25 mouse cellular contexts compared by ENCODE assay signal in genomic region chr5:66062930-66063220, GRCm38 (mm10). TPM values are rescaled to one million over a fixed set of nuclear protein-coding genes. Genes with fewer than 3 reads are reported as not detected.
DNase-seq lines count a peak whose midpoint lies in the region; ATAC-seq lines count a peak whose summit lies in the region.
"Had no signal": no experiment of that assay in that cellular context is flagged by ENCODE, and none has a peak within 500 bp of the region (broad histone marks: within the 10 kb centered on the region; RNA-seq: fewer than 3 reads in every experiment).

No protein-coding gene starts in this region.

- peaks cover 17% of the 10 kb centered on the region for H3K4me1 ChIP-seq in midbrain, embryonic 13.5 days (replicated peaks)
- peaks cover 3% of the 10 kb centered on the region for H3K4me1 ChIP-seq in midbrain, embryonic 15.5 days
- H3K4me1 ChIP-seq in stomach, embryonic 16.5 days (ENCODE audit: control insufficient read depth, insufficient read depth, low read length) = peaks cover 8% of the 10 kb centered on the region; the same call in 1 of the 2 replicates
- H3K4me1 ChIP-seq: embryonic facial prominence, embryonic 13.5 days; limb, embryonic 13.5 days; neural tube, embryonic 12.5 days had no signal

- H3K4me3 ChIP-seq in midbrain, embryonic 13.5 days (replicated peaks) = no peak overlapping the region
- no peak overlapping the region for H3K4me3 ChIP-seq in midbrain, embryonic 15.5 days
- H3K4me3 ChIP-seq in stomach, embryonic 16.5 days (replicated peaks; ENCODE audit: low read length) = no peak overlapping the region
- H3K4me3 ChIP-seq: embryonic facial prominence, embryonic 13.5 days; heart, embryonic 12.5 days; hindbrain, embryonic 15.5 days; limb, embryonic 13.5 days; midbrain, embryonic 10.5 days; neural tube, embryonic 12.5 days had no signal

- no peak overlapping the region for H3K9ac ChIP-seq in midbrain, embryonic 13.5 days (replicated peaks)
- H3K9ac ChIP-seq in midbrain, embryonic 15.5 days = no peak overlapping the region
- no peak overlapping the region for H3K9ac ChIP-seq in stomach, embryonic 16.5 days (ENCODE audit: low read length)
- H3K9ac ChIP-seq: embryonic facial prominence, embryonic 13.5 days; heart, embryonic 12.5 days; hindbrain, embryonic 15.5 days; limb, embryonic 13.5 days; neural tube, embryonic 12.5 days had no signal

- H3K27ac ChIP-seq in midbrain, embryonic 13.5 days = 0 out of 2 replicates have a peak overlapping the region, but pooled peaks have one; percentile 31
- H3K27ac ChIP-seq in midbrain, embryonic 15.5 days = no peak overlapping the region
- no peak overlapping the region for H3K27ac ChIP-seq in stomach, embryonic 16.5 days (ENCODE audit: low read length)
- H3K27ac ChIP-seq: embryonic facial prominence, embryonic 13.5 days; limb, embryonic 13.5 days; midbrain, embryonic 10.5 days; neural tube, embryonic 12.5 days had no signal

- no peak overlapping the region for H3K4me2 ChIP-seq in midbrain, embryonic 13.5 days (replicated peaks)
- no peak overlapping the region for H3K4me2 ChIP-seq in midbrain, embryonic 15.5 days
- no peak overlapping the region for H3K4me2 ChIP-seq in stomach, embryonic 16.5 days (ENCODE audit: low read depth, low read length)
- H3K4me2 ChIP-seq: embryonic facial prominence, embryonic 13.5 days; heart, embryonic 12.5 days; hindbrain, embryonic 15.5 days; limb, embryonic 13.5 days; neural tube, embryonic 12.5 days had no signal

- WGBS in midbrain, embryonic 13.5 days = 78% methylated on average over 3 of the region's 3 CpGs
- WGBS in midbrain, embryonic 15.5 days = 79% methylated on average over 3 of the region's 3 CpGs
- 66% methylated on average over 3 of the region's 3 CpGs for WGBS in stomach, embryonic 16.5 days

- ATAC-seq in midbrain, embryonic 13.5 days = no peak
- no peak for ATAC-seq in midbrain, embryonic 15.5 days (replicated peaks)
- peak; percentile 44; the same call in 1 of the 2 replicates for ATAC-seq in stomach, embryonic 16.5 days (ENCODE audit: insufficient read depth, low FRiP score)
- ATAC-seq: activated CD4-positive, CD25-positive, alpha-beta regulatory T cell, adult 4 months; forebrain, embryonic 14.5 days had no signal

- H3K27me3 ChIP-seq in midbrain, embryonic 13.5 days = 0 out of 2 replicates have a peak, but pooled peaks cover 5% of the 10 kb centered on the region
- no peaks in the 10 kb centered on the region for H3K27me3 ChIP-seq in midbrain, embryonic 15.5 days (replicated peaks)
- H3K27me3 ChIP-seq in stomach, embryonic 16.5 days (ENCODE audit: control insufficient read depth, insufficient read depth, low read length) = no peaks in the 10 kb centered on the region
- H3K27me3 ChIP-seq: embryonic facial prominence, embryonic 13.5 days; heart, embryonic 12.5 days; hindbrain, embryonic 15.5 days; limb, embryonic 13.5 days; neural tube, embryonic 12.5 days had no signal

- DNase-seq in adrenal gland, postnatal 14 days = peak; percentile 45
- DNase-seq in adrenal gland, postnatal 10 days = no peak
- peak; percentile 57 for DNase-seq in kidney, adult 9 months
- DNase-seq in kidney, adult 8-10 months = no peak
- no peak for DNase-seq in layer of hippocampus, adult 9-10 months (ENCODE audit: low spot score)
- DNase-seq: cerebellum, adult 11 months; cerebellum, postnatal 10 days; gastrocnemius, postnatal 10 days; heart, postnatal 14 days; thymus, adult 2 months had no signal

- no peaks in the 10 kb centered on the region for H3K9me3 ChIP-seq in midbrain, embryonic 13.5 days
- H3K9me3 ChIP-seq in midbrain, embryonic 15.5 days = no peaks in the 10 kb centered on the region
- no peaks in the 10 kb centered on the region for H3K9me3 ChIP-seq in stomach, embryonic 16.5 days (replicated peaks; ENCODE audit: control insufficient read depth, low read length)
- H3K9me3 ChIP-seq: embryonic facial prominence, embryonic 13.5 days; G1E; heart, embryonic 12.5 days; hindbrain, embryonic 15.5 days; limb, embryonic 13.5 days; midbrain, embryonic 10.5 days; neural tube, embryonic 12.5 days had no signal

- H3K36me3 ChIP-seq in midbrain, embryonic 13.5 days = no peaks in the 10 kb centered on the region
- no peaks in the 10 kb centered on the region for H3K36me3 ChIP-seq in midbrain, embryonic 15.5 days (replicated peaks)
- no peaks in the 10 kb centered on the region for H3K36me3 ChIP-seq in stomach, embryonic 16.5 days (ENCODE audit: control insufficient read depth, insufficient read depth, low read length)
- H3K36me3 ChIP-seq: embryonic facial prominence, embryonic 13.5 days; G1E; heart, embryonic 12.5 days; hindbrain, embryonic 15.5 days; limb, embryonic 13.5 days; midbrain, embryonic 10.5 days; neural tube, embryonic 12.5 days had no signal

RNA-seq across cellular contexts. Expression of gene 9130230L23Rik, which starts 58.8 kb away (rescaled TPM):
- total RNA-seq in adrenal gland, postnatal 14 days (2021) = 0.53 and 0.74 TPM in 2 replicates
- total RNA-seq in adrenal gland, postnatal 10 days (2021) = not detected
- polyA plus RNA-seq in midbrain, embryonic 13.5 days (2015; fragmentation: Nextera tagmentation; extraction: Ambion mirVana) = 0.34 TPM in 1 of 2 replicates, not detected in the other
- polyA plus RNA-seq in midbrain, embryonic 15.5 days (2015; fragmentation: Nextera tagmentation; extraction: Ambion mirVana) = 0.18 TPM in 1 of 2 replicates, not detected in the other
- 1.9 and 2.6 TPM in 2 replicates for polyA plus RNA-seq in stomach, embryonic 16.5 days (2015; fragmentation: Nextera tagmentation; extraction: Ambion mirVana)
- total RNA-seq: heart, postnatal 14 days; layer of hippocampus, postnatal 10 days; left cerebral cortex, postnatal 10 days; monocyte, adult 5-6 weeks had no signal
- polyA plus RNA-seq: embryonic facial prominence, embryonic 13.5 days; forebrain, embryonic 14.5 days; G1E; hindbrain, embryonic 15.5 days; limb, embryonic 13.5 days; midbrain, embryonic 10.5 days had no signal

Comparison
In these comparisons a context has a peak if more than half of its experiments do, and no peak if none do; other contexts are left out.
1. DNase-seq: peak in adrenal gland, postnatal 14 days (single experiment) and kidney, adult 9 months (single experiment); none in adrenal gland, postnatal 10 days (single experiment), kidney, adult 8-10 months (0 of 2) and layer of hippocampus, adult 9-10 months (single experiment).